Mouse (Mus musculus): ENCODE measurements around the gene Sema6b. TPM values are rescaled to one million over a fixed set of nuclear protein-coding genes. Genes with fewer than 3 reads are reported as not detected.

Gene Sema6b
- polyA plus RNA-seq, 1 experiment from 2014 or later = 1.5 TPM

GRCm38 (mm10) chr17:56125276-56125630 lies 14.9 kb downstream of the Sema6b start:
- Histone ChIP-seq H3K4me3 (ENCODE audit: low read depth, low read length) (no peak overlapping the region), H3K4me2 (no peak overlapping the region), H3K27me3 (replicated peaks; ENCODE audit: control insufficient read depth, insufficient read depth, low read length) (peaks cover 50% of the 10 kb centered on the region), H3K4me1 (replicated peaks; ENCODE audit: control insufficient read depth, insufficient read depth, low read length) (no peaks in the 10 kb centered on the region; the same call in 1 of the 2 replicates), H3K9ac (ENCODE audit: low read depth, low read length) (no peak overlapping the region), H3K9me3 (ENCODE audit: control insufficient read depth, low read length) (peaks cover 7% of the 10 kb centered on the region), H3K36me3 (ENCODE audit: control insufficient read depth, insufficient read depth, low read length) (no peaks in the 10 kb centered on the region), H3K27ac (ENCODE audit: low read depth, low read length) (no peak overlapping the region)
- 81% methylated on average over 4 of the region's 4 CpGs for WGBS
- DNase-seq (ENCODE audit: low spot score) (no peak), ATAC-seq (replicated peaks; ENCODE audit: low FRiP score) (no peak)

- peaks cover 7% of the 10 kb centered on the region for H3K9me3 ChIP-seq (ENCODE audit: control insufficient read depth, low read length)
- DNase-seq (ENCODE audit: low spot score) (no peak), ATAC-seq (replicated peaks; ENCODE audit: low FRiP score) (no peak)
- H3K36me3 ChIP-seq (ENCODE audit: control insufficient read depth, insufficient read depth, low read length) = no peaks in the 10 kb centered on the region
- H3K4me1 ChIP-seq (replicated peaks; ENCODE audit: control insufficient read depth, insufficient read depth, low read length) = peaks cover 4% of the 10 kb centered on the region; the same call in 1 of the 2 replicates
- 0 out of 2 replicates have a peak overlapping the region, but pooled peaks have one; percentile 17 for H3K9ac ChIP-seq (ENCODE audit: low read depth, low read length)
- peak overlapping the region; percentile 42 for H3K4me3 ChIP-seq (ENCODE audit: low read depth, low read length)
- H3K27me3 ChIP-seq (replicated peaks; ENCODE audit: control insufficient read depth, insufficient read depth, low read length) = peaks cover 56% of the 10 kb centered on the region
- H3K27ac ChIP-seq (ENCODE audit: low read depth, low read length) = no peak overlapping the region
- 22% methylated on average over 59 of the region's 59 CpGs for WGBS
- peak overlapping the region; percentile 65 for H3K4me2 ChIP-seq
These were observed 15.5 kb downstream of the Sema6b start for GRCm38 (mm10) chr17:56124377-56125275.

DNA sequence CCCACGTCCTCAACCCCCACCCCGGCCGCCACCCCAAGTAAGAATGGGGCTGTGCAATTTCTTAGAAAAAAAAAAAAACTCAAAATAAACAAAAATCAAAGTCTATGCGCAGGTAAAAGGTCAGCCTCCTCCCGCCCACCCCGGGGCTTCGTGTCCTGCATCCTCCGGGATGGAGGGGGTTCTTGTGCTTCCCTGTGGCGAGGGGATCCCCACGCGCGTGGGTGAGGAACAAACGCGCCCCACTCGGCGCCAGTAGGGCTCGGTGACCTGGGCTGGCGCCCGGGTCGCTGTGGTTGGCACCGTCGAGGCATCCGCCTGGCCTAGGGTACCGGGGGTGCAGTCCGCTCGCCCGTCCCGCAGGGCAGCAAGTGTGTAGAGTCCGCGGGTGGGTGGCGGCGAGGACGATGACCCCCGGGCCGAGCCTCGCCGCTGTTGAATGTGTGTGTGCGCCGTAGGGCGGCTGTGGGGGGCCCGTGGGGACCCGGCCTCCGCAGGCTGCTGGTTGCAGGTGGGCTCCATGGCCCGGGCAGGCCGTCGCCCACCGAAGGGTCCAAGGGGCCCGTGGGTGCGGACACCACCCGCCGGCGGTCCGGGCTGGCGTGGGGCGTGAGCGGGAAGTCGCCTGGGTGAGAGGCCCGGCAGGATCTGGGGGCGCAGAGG lies 16.3 kb downstream of the Sema6b start:
- 44% methylated on average over 59 of the region's 59 CpGs for WGBS

DNA sequence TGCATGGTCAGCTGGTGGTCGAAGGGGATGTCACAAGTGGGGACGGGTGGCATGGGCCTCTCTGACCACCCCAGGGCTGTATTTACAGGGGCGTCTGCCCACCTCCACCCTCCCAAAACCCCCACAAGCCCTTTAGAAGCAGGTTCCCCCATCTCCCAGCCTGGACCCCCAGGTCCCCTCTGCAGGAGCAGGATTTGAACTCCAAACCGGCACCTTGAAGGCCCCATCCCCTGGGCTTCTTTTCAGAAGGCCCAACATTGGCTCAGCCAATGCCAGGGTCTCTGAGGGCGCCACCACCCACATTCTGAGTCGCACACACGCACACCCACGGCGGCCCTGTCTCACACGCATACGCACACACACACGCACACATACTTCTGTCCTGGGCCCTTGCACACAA lies 17.0 kb downstream of the Sema6b start:
- peaks cover 4% of the 10 kb centered on the region; the same call in 1 of the 2 replicates for H3K4me1 ChIP-seq (replicated peaks; ENCODE audit: control insufficient read depth, insufficient read depth, low read length)
- H3K9me3 ChIP-seq (ENCODE audit: control insufficient read depth, low read length) = peaks cover 7% of the 10 kb centered on the region
- H3K4me3 ChIP-seq (ENCODE audit: low read depth, low read length) = no peak overlapping the region
- no peak overlapping the region for H3K4me2 ChIP-seq
- ATAC-seq (replicated peaks; ENCODE audit: low FRiP score) (no peak), DNase-seq (ENCODE audit: low spot score) (no peak)
- no peak overlapping the region for H3K27ac ChIP-seq (ENCODE audit: low read depth, low read length)
- no peak overlapping the region for H3K9ac ChIP-seq (ENCODE audit: low read depth, low read length)
- no peaks in the 10 kb centered on the region for H3K36me3 ChIP-seq (ENCODE audit: control insufficient read depth, insufficient read depth, low read length)
- peaks cover 69% of the 10 kb centered on the region for H3K27me3 ChIP-seq (replicated peaks; ENCODE audit: control insufficient read depth, insufficient read depth, low read length)
- WGBS = 81% methylated on average over 12 of the region's 12 CpGs

More for the DNA sequence above, 16.3 kb downstream of the Sema6b start:
- Histone ChIP-seq H3K27ac (ENCODE audit: low read depth, low read length) (no peak overlapping the region), H3K27me3 (replicated peaks; ENCODE audit: control insufficient read depth, insufficient read depth, low read length) (peaks cover 64% of the 10 kb centered on the region), H3K4me3 (ENCODE audit: low read depth, low read length) (no peak overlapping the region; the same call in 1 of the 2 replicates), H3K36me3 (ENCODE audit: control insufficient read depth, insufficient read depth, low read length) (no peaks in the 10 kb centered on the region), H3K4me2 (peak overlapping the region; percentile 65), H3K9me3 (ENCODE audit: control insufficient read depth, low read length) (peaks cover 7% of the 10 kb centered on the region), H3K4me1 (replicated peaks; ENCODE audit: control insufficient read depth, insufficient read depth, low read length) (peaks cover 4% of the 10 kb centered on the region; the same call in 1 of the 2 replicates), H3K9ac (ENCODE audit: low read depth, low read length) (no peak overlapping the region)
- ATAC-seq (replicated peaks; ENCODE audit: low FRiP score) = no peak
- DNase-seq (ENCODE audit: low spot score) = no peak

DNA sequence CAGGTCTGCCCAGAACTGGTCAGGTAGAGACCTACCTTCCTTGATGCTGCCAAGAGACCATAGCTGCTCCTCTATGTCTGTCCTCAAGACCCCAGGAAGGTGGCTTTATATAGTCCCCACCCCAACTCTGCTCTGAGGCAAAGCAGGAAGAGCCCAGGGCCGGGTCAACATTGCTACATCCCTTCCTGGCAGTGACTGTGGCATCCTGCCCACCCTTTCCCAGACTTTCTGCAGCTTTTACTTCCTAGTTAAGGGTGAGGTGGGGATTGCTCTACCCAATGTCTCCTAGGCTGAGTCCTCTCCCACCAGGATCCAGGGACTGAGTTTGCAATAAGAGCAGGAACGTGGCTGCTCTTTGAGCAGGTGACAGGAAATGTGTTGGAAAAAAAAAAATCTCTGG lies 18.3 kb downstream of the Sema6b start, which contains the start of gene Lrg1:
Gene Lrg1 (minus strand): TSS at position 176 of the 400 bp plus-strand sequence.
- DNase-seq (ENCODE audit: low spot score) (no peak), ATAC-seq (replicated peaks; ENCODE audit: low FRiP score) (no peak)
- no peak within 1 kb of the TSS for H3K4me3 ChIP-seq (ENCODE audit: low read depth, low read length)

GRCm38 (mm10) chr17:56119981-56120880 lies 19.9 kb downstream of the Sema6b start:
- no peak for ATAC-seq (replicated peaks; ENCODE audit: low FRiP score)
- peak overlapping the region; percentile 8 for H3K4me2 ChIP-seq
- no peak overlapping the region for H3K9ac ChIP-seq (ENCODE audit: low read depth, low read length)
- H3K27ac ChIP-seq (ENCODE audit: low read depth, low read length) = no peak overlapping the region
- H3K36me3 ChIP-seq (ENCODE audit: control insufficient read depth, insufficient read depth, low read length) = no peaks in the 10 kb centered on the region
- DNase-seq (ENCODE audit: low spot score) = no peak
- peaks cover 10% of the 10 kb centered on the region; the same call in 1 of the 2 replicates for H3K4me1 ChIP-seq (replicated peaks; ENCODE audit: control insufficient read depth, insufficient read depth, low read length)
- H3K9me3 ChIP-seq (ENCODE audit: control insufficient read depth, low read length) = peaks cover 7% of the 10 kb centered on the region
- peaks cover 79% of the 10 kb centered on the region for H3K27me3 ChIP-seq (replicated peaks; ENCODE audit: control insufficient read depth, insufficient read depth, low read length)
- 9% methylated on average over 66 of the region's 66 CpGs for WGBS
- H3K4me3 ChIP-seq (ENCODE audit: low read depth, low read length) = peak overlapping the region; percentile 14; the same call in 1 of the 2 replicates

More for the DNA sequence above, 18.3 kb downstream of the Sema6b start, which contains the start of gene Lrg1:
- peaks cover 10% of the 10 kb centered on the region; the same call in 1 of the 2 replicates for H3K4me1 ChIP-seq (replicated peaks; ENCODE audit: control insufficient read depth, insufficient read depth, low read length)
- H3K9me3 ChIP-seq (ENCODE audit: control insufficient read depth, low read length) = peaks cover 7% of the 10 kb centered on the region
- H3K27me3 ChIP-seq (replicated peaks; ENCODE audit: control insufficient read depth, insufficient read depth, low read length) = peaks cover 76% of the 10 kb centered on the region
- 46% methylated on average over 2 of the region's 2 CpGs for WGBS
- H3K4me2 ChIP-seq = no peak within 1 kb of the TSS
- H3K27ac ChIP-seq (ENCODE audit: low read depth, low read length) = no peak within 1 kb of the TSS
- H3K36me3 ChIP-seq (ENCODE audit: control insufficient read depth, insufficient read depth, low read length) = no peaks in the 10 kb centered on the region
- no peak within 1 kb of the TSS for H3K9ac ChIP-seq (ENCODE audit: low read depth, low read length)

DNA sequence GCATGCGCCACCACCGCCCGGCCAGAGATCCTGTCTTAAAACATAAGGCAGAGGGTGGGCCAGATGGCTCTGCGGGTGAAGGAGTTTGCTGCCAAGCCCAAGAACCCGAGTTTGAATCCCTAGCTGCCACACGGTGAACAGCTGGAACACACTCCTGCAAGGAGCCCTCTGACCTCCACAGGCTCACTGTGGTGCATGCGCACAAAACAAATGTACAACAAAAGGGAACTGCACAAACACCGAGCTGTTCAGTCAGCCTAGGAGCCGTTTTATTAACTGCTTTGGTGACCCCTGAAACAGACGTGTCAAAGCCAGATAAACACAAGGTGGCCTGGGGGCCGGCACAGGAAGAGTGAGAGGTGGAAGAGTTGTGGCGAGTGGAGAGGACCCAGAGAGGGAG lies 20.7 kb downstream of the Sema6b start:
- H3K9ac ChIP-seq (ENCODE audit: low read depth, low read length) = no peak overlapping the region
- no peak overlapping the region for H3K27ac ChIP-seq (ENCODE audit: low read depth, low read length)
- H3K27me3 ChIP-seq (replicated peaks; ENCODE audit: control insufficient read depth, insufficient read depth, low read length) = peaks cover 72% of the 10 kb centered on the region
- 42% methylated on average over 12 of the region's 12 CpGs for WGBS
- no peak overlapping the region; the same call in 1 of the 2 replicates for H3K4me2 ChIP-seq
- peaks cover 10% of the 10 kb centered on the region; the same call in 1 of the 2 replicates for H3K4me1 ChIP-seq (replicated peaks; ENCODE audit: control insufficient read depth, insufficient read depth, low read length)
- no peak overlapping the region for H3K4me3 ChIP-seq (ENCODE audit: low read depth, low read length)
- ATAC-seq (replicated peaks; ENCODE audit: low FRiP score) (no peak), DNase-seq (ENCODE audit: low spot score) (no peak)
- no peaks in the 10 kb centered on the region for H3K36me3 ChIP-seq (ENCODE audit: control insufficient read depth, insufficient read depth, low read length)
- H3K9me3 ChIP-seq (ENCODE audit: control insufficient read depth, low read length) = peaks cover 7% of the 10 kb centered on the region

DNA sequence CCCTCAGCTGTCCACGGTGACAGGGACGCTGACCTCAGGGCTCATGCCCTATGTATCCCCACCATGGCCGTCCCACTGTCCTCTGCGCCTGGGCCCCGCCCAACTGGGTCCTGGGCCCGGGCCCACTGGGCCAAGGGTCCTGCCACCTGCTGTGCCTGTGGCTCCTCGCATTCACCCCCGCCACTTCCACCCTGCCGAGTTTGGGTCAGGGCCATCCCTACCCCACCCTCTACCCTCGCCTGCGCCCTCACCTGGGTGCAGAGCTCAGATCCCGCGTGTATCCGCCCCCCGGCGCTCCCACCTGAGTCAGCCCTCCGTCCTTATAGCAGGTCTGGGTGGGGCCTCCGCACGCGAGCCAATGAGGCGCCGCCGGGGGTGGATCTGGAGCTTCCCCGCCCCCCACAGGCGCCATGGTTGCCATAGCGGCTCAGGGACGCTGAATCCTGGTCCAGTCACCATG lies 22.9 kb downstream of the Sema6b start, which contains the start of gene Plin5:
Gene Plin5 (minus strand): TSS at position 346 of the 460 bp plus-strand sequence.
- Histone ChIP-seq H3K27me3 (replicated peaks; ENCODE audit: control insufficient read depth, insufficient read depth, low read length) (peaks cover 50% of the 10 kb centered on the region), H3K36me3 (ENCODE audit: control insufficient read depth, insufficient read depth, low read length) (no peaks in the 10 kb centered on the region), H3K9ac (ENCODE audit: low read depth, low read length) (no peak within 1 kb of the TSS), H3K9me3 (ENCODE audit: control insufficient read depth, low read length) (peaks cover under 1% of the 10 kb centered on the region), H3K27ac (ENCODE audit: low read depth, low read length) (no peak within 1 kb of the TSS), H3K4me2 (peak within 1 kb of the TSS; percentile 64), H3K4me1 (replicated peaks; ENCODE audit: control insufficient read depth, insufficient read depth, low read length) (peaks cover 10% of the 10 kb centered on the region; the same call in 1 of the 2 replicates), H3K4me3 (ENCODE audit: low read depth, low read length) (peak within 1 kb of the TSS; percentile 34)
- DNase-seq (ENCODE audit: low spot score) (no peak), ATAC-seq (replicated peaks; ENCODE audit: low FRiP score) (peak; percentile 58)
- 2% methylated on average over 27 of the region's 27 CpGs for WGBS

Data from liver, embryonic 11.5 days (tissue).